Mouse (Mus musculus) ZHBTc4 (cell line): ENCODE results near the gene Thbs4.
"Not testable (repeated sequence)": the region's sequence is repeated elsewhere in the genome, so short reads cannot be mapped to it uniquely, and the experiment has no call there.

Experiments
- DNase-seq: peaks from one replicate; pipeline ENCODE4 v3.0.0-alpha.2; 2011; ENCODE audit warnings: low read depth, low spot score

Thbs4 gene

GRCm38 (mm10) chr13:92794462-92795214 is at the start of gene Thbs4:
Gene Thbs4 (minus strand): TSS chr13:92794818.
- peak; percentile 50 for DNase-seq

GRCm38 (mm10) chr13:92833162-92833561 is 38.5 kb upstream of the Thbs4 start:
- DNase-seq = no peak

DNA sequence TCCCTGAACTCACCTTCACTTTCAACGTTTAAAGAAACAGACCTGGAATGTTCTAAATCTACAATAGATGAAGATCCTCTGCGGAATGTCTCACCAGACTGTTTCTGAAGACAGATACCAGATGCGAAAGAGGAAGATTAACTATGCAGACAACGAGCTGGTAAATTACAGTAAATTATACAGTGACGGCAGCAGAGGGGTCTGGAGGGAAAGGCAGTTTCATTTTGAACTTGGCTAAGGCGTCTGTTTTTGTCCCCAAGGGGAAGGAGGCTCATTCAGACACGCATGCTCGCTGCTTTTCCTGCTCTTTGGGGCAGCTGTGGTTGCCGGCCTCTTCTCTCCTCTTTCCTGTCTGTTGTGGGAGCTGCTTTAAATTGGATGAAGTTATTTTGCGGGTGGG is 34.2 kb upstream of the Thbs4 start:
- DNase-seq = no peak

DNA sequence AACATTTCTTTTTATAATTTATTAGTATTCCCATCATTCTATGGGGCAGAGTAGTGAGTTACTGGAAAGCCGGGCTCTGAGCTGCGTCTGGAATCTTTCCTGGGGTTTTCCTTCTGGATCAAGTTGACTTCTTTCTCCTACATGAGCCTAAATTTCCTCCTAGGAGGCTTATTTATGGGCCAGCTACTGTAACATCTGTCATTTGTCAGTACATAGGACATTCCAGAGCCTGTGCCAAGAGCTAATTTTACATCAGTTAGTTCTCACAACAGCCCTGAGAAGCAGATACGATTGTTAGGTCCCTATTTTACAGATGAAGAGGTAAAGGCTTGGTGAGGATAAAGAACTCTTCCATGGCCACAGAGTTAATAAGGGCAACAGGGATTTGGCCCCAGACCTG is 22.7 kb upstream of the Thbs4 start:
- DNase-seq = no peak

- no peak for DNase-seq
Measured at GRCm38 (mm10) chr13:92816329-92816728, 21.7 kb upstream of the Thbs4 start.

DNA sequence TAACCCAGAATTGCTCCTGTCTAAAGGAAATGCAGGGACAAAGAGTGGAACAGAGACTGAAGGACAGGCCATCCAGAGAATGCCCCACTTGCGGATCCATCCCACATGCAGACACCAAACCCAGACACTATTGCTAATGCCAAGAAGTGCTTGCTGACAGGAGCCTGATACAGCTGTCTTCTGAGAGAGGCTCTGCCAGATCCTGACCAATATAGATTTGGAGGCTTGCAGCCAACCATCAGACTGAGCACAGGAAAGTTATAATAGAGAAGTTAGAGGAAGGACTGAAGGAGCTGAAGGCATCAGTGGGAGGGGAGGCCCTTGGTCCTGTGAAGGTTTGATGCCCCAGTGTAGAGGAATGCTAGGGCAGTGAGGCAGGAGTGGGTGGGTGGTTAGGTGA is 16.0 kb upstream of the Thbs4 start:
- not testable (repeated sequence) for DNase-seq

GRCm38 (mm10) chr13:92807849-92808248 is 13.2 kb upstream of the Thbs4 start:
- no peak for DNase-seq

DNA sequence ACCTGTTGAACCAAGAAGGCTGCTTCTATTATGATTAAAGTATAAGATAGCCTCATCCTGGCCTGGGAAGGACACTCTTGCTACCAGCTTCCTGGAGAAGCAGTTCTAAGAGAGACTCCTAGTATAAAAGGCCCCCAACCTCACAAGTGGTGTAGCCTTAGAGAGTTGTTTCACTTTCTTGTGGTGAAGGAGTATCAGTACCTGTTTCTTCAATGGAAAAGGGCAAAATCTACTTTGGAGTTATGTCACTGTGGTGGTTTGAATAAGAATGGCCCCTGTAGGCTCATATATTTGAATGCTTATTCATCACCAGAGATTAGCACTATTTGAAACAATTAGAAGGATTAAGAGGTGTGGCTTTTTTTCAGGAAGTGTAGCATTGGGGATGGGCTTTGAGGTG is 12.2 kb upstream of the Thbs4 start:
- DNase-seq = no peak

GRCm38 (mm10) chr13:92799306-92799925 is 4.8 kb upstream of the Thbs4 start:
- no peak for DNase-seq

- DNase-seq = no peak
Measured at GRCm38 (mm10) chr13:92798830-92799229, 4.2 kb upstream of the Thbs4 start.

GRCm38 (mm10) chr13:92793636-92794035 is 982 bp downstream of the Thbs4 start:
- DNase-seq = no peak

DNA sequence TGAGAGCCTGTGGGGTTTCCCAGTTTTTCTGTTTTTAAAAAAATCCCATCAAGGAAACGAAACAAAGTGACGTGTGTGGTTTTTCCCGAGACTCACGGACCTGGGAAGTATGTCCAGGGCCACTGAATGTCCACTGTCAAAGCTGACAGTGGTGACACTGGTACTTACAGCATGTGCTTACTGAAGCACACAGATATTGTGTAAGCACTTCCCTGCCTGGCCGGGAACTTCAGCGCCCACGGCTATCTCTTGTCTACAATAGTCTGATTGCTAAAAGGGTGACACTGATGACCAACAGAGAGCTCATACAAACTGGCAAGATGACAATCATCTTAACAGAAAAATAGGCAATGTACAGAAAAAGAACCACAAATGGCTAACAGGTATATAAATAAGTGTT is 3.1 kb downstream of the Thbs4 start:
- DNase-seq = no peak

GRCm38 (mm10) chr13:92784311-92784710 is 10.3 kb downstream of the Thbs4 start:
- DNase-seq = no peak

GRCm38 (mm10) chr13:92783551-92783950 is 11.1 kb downstream of the Thbs4 start:
- no peak for DNase-seq

- DNase-seq = no peak
Measured at GRCm38 (mm10) chr13:92780927-92781326, 13.7 kb downstream of the Thbs4 start.

- DNase-seq = no peak
Measured at GRCm38 (mm10) chr13:92780076-92780475, 14.5 kb downstream of the Thbs4 start.

DNA sequence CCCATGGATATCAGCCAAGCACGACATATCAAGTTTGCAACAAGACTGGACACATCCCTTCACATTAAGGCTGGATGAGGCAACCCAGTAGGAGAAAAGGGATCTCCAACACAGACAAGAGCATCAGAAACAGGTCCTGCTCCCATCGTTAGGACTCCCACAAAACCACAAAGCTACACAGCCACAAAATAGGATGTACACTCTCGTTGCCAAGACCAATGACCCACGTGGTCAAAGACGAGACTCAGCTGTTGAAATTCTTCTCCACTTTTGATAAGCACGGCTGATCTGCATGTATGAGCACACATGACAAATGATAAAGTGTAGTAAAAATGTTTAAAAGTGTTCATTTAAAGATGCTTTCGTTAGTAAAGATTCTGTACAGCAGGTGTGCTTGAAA is 16.0 kb downstream of the Thbs4 start:
- no peak for DNase-seq

DNA sequence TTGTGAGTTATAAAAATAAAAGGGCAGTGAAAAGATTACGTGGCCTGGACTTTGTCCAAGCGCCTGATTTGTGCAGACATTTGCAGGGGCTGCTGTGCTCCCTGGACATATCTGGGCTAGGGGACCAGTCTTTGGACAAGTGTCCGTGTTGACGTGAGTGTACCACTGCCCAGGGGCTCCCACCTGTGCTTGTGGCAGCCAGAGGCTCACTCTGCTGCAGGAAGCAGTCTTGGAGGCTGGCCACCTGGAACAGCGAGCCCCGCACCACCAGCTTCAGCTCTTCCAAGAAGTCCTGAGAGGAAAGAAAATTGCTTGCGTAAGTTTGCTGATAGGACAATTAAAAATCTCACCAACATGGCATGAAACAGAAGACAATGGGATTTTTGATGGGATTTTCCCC is 18.7 kb downstream of the Thbs4 start:
- DNase-seq = no peak

DNA sequence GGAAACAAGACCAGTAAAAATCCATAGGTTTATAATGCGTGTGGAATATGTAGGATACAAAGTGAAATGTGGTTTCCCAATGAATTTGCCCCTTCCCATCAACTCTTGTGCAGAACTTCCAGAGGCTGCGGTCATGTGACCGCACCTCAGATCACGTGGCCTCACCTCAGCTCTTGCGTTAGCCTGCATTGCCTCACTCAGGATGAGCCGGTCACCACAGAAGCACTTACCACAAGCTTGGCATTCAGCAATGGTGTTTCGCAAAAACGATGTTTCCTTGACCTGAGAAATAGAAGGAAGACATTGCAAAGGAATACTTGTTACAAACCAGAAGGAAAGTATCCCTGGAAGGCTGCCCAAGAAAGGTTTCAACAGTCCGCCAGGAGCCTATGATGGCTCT is 19.7 kb downstream of the Thbs4 start:
- DNase-seq = no peak

GRCm38 (mm10) chr13:92772500-92772899 is 22.1 kb downstream of the Thbs4 start:
- no peak for DNase-seq

DNA sequence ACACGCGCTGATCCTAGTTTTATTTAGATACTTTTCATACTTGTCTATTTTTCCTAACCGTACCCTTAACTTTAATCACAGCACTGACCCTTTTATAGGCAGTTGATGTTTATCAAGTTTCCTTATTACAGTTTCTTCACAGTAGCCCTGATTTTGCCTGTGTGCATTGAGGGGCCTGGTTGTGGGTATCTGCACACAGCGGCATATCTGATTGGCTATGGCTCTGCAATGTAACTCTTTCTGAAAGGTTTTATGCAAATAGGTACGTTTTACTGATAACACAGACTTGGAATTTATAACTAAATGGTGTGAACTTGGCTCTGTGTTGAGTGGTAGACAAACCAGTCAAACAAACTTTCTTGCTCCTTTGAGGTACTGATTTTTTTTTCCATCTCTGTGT is 23.1 kb downstream of the Thbs4 start:
- DNase-seq = no peak

GRCm38 (mm10) chr13:92765454-92766242 is 29.0 kb downstream of the Thbs4 start:
- DNase-seq = no peak

GRCm38 (mm10) chr13:92762322-92762721 is 32.3 kb downstream of the Thbs4 start:
- no peak for DNase-seq
